Mouse (Mus musculus) B cell, adult 67 days (primary cell): ENCODE measurements around the gene Myf6. TPM values are rescaled to one million over a fixed set of nuclear protein-coding genes. Genes with fewer than 3 reads are reported as not detected.

ENCODE experiments used
- total RNA-seq, 2 experiments: library from RNA; stranded (reverse); gene quantifications; 4 replicates each; pipeline ENCODE4 v1.2.4; 2023

Gene Myf6
- not detected for total RNA-seq

GRCm38 (mm10) chr10:107494568-107494967 lies at the start of gene Myf6:
TSS of gene Myf6 (minus strand) at chr10:107494737.

DNA sequence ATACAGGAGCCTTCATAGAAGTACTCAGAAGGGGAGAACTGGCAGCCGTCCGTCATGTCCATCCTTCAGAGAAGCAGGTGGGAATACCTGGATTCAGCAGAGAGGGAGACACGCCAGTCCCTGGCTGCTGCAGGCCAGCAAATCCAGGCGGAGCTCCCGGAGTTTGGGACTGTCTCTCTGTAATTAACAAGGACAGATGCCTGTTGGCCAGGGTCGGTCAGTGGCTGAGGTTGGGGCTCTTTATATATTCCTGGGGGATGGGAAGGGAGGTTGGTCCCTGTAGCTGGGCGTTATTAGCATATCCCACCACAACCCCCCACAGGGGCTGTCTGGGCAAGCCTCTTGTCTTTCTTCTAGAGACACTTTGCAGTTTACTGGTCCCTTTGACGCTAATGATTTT lies 8.7 kb downstream of the Myf6 start, which contains the start of gene Myf5:
TSS of gene Myf5 (minus strand) at position 265 of the 400 bp plus-strand sequence.

Other genes with a start within 250 kb of the Myf6 start
- gene Lin7a, start 223.1 kb downstream of the Myf6 start, total RNA-seq = not detected
- gene Myf5, start 8.6 kb downstream of the Myf6 start, total RNA-seq = not detected
- not detected for gene Ptprq, start 225.3 kb upstream of the Myf6 start, total RNA-seq